Mouse (Mus musculus): Measurements from ENCODE around the gene Popdc2.

DNA sequence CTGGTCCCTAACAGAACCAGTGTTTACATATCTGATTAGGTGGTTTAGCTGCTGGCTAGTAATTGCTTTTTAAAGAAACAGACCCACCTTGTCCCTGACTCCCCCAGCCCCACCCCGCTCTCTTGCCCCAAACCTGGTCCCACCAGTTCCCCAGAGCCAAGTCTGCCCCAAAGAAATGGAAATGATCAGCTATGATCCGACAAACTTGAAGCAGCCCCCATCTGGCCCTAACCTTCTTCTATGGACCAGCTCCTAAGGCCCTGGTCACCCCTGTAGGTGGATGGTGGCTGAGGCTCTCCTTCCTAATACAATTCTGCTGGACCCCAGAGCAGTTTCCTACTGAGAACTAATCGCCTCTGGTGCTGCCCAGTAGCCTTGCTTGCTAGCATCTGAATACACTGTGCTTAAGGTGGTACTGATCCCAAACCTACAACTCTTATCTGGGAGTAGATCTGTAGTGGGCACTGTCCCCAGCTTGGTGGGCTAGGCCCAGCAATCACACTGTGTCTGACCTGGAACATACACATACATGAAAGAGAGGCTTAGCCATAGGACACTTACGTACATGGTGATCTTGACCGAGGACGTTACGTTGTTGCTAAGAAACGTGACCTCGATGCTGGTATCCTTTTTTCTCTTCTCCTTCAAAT, 38.4 kb downstream of the Popdc2 start:
- no peak for TF ChIP-seq CTCF (IDR thresholded peaks at IDR 0.05; ENCODE audit: extremely low read depth, insufficient read depth, low read length)
- no peak for TF ChIP-seq POLR2A (IDR thresholded peaks at IDR 0.05; ENCODE audit: extremely low read depth, insufficient read depth, low read length)
